Mouse (Mus musculus): Measurements from ENCODE around the gene Syndig1. TPM values are rescaled to one million over a fixed set of nuclear protein-coding genes. Genes with fewer than 3 reads are reported as not detected.

Syndig1 gene
- polyA plus RNA-seq, 1 experiment from 2014 or later, result 3.4 TPM

DNA sequence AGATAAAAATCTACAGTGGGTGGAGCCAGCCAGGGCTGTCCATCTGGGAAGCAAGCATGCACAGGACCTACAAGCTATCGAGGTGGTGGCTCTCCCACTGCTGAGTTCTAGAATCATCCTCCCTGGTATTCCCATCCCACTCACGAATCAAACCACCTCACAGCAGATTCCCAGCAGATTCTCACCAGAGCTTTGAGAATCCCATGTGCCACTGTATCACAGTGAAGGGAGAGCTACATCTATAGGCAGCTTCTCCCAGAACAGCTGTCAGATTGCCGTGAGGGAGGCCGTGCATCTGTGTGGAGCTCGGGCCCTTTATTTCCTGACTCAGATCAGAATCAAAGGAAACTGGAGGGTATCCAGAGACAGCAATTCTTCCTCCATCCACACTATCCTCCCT is 101.0 kb downstream of the Syndig1 start:
- Histone ChIP-seq H3K27ac (ENCODE audit: low read depth, low read length) (no peak overlapping the region), H3K4me1 (ENCODE audit: control insufficient read depth, insufficient read depth, low read length) (no peaks in the 10 kb centered on the region), H3K9me3 (replicated peaks; ENCODE audit: control insufficient read depth, low read length) (no peaks in the 10 kb centered on the region), H3K36me3 (ENCODE audit: control insufficient read depth, insufficient read depth, low read length) (no peaks in the 10 kb centered on the region), H3K4me3 (ENCODE audit: low read depth, low read length) (no peak overlapping the region), H3K9ac (ENCODE audit: low read depth, low read length) (no peak overlapping the region), H3K27me3 (ENCODE audit: control insufficient read depth, insufficient read depth, low read length) (no peaks in the 10 kb centered on the region), H3K4me2 (no peak overlapping the region)
- ATAC-seq (replicated peaks; ENCODE audit: insufficient number of reproducible peaks, low FRiP score, low TSS enrichment), result no peak
- 66% methylated on average over 5 of the region's 5 CpGs for WGBS (ENCODE audit: insufficient replicate concordance)

GRCm38 (mm10) chr2:149931111-149931510 is 102.1 kb downstream of the Syndig1 start:
- Histone ChIP-seq H3K9ac (ENCODE audit: low read depth, low read length) (no peak overlapping the region), H3K9me3 (replicated peaks; ENCODE audit: control insufficient read depth, low read length) (no peaks in the 10 kb centered on the region), H3K27me3 (ENCODE audit: control insufficient read depth, insufficient read depth, low read length) (no peaks in the 10 kb centered on the region), H3K4me3 (ENCODE audit: low read depth, low read length) (no peak overlapping the region), H3K36me3 (ENCODE audit: control insufficient read depth, insufficient read depth, low read length) (no peaks in the 10 kb centered on the region), H3K27ac (ENCODE audit: low read depth, low read length) (no peak overlapping the region), H3K4me1 (ENCODE audit: control insufficient read depth, insufficient read depth, low read length) (no peaks in the 10 kb centered on the region), H3K4me2 (no peak overlapping the region)
- WGBS (ENCODE audit: insufficient replicate concordance), result 88% methylated on average over 2 of the region's 2 CpGs
- no peak for ATAC-seq (replicated peaks; ENCODE audit: insufficient number of reproducible peaks, low FRiP score, low TSS enrichment)

DNA sequence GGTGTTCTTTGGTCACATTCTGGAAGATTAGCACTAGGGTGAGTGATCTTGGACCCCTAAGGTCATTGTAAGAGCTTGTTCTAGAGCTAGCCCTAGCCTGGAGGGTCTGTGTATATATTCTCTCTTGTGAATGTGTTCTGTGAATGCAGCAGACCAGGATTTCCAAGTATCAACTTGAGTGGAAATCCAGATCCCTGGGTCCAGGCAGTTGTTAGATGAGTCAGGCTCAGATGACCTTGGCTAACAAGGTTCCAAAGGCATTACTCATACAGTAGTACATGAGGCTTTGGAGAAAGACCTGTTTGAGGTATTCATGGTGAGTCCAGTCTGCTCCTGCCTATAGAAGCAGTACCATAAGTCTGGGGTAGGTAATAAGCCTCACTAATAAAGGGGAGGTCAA is 103.1 kb downstream of the Syndig1 start:
- Histone ChIP-seq H3K4me3 (ENCODE audit: low read depth, low read length) (no peak overlapping the region), H3K27me3 (ENCODE audit: control insufficient read depth, insufficient read depth, low read length) (no peaks in the 10 kb centered on the region), H3K4me2 (no peak overlapping the region), H3K36me3 (ENCODE audit: control insufficient read depth, insufficient read depth, low read length) (no peaks in the 10 kb centered on the region), H3K27ac (ENCODE audit: low read depth, low read length) (no peak overlapping the region), H3K9ac (ENCODE audit: low read depth, low read length) (no peak overlapping the region), H3K9me3 (replicated peaks; ENCODE audit: control insufficient read depth, low read length) (no peaks in the 10 kb centered on the region), H3K4me1 (ENCODE audit: control insufficient read depth, insufficient read depth, low read length) (no peaks in the 10 kb centered on the region)
- ATAC-seq (replicated peaks; ENCODE audit: insufficient number of reproducible peaks, low FRiP score, low TSS enrichment), result no peak

DNA sequence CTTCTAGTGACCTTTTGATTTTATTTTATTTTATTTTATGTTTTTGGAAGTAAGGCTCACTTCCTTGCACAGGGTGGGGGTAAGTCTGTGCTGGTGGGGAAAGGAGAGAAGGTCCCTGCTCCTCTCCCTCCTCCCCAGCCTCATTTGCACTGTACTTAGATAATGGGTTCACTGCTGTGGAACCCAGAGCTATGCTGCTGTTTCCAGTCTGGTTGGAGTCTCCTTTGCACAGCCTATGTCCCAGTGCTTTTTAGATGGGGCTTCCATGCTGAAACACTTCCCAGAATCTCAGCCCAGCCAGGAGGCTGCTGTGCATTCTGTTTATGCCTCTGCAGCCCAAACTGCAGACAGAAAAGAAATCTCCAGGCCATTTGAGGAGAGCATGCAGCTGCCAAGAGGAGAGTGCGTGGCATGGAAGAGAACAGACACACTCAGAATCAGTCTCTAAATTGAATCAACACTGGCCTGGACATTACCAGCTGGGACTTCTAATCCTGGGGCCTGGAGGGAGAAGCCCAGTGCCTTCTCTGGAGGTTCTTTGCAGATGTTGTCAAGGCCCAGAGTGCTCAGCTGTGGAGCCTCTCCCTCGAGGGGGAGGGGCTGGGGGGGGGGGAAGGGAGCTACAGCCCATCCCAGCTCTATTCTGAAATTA is 104.4 kb downstream of the Syndig1 start:
- H3K4me2 ChIP-seq, result no peak overlapping the region
- ATAC-seq (replicated peaks; ENCODE audit: insufficient number of reproducible peaks, low FRiP score, low TSS enrichment), result no peak

DNA sequence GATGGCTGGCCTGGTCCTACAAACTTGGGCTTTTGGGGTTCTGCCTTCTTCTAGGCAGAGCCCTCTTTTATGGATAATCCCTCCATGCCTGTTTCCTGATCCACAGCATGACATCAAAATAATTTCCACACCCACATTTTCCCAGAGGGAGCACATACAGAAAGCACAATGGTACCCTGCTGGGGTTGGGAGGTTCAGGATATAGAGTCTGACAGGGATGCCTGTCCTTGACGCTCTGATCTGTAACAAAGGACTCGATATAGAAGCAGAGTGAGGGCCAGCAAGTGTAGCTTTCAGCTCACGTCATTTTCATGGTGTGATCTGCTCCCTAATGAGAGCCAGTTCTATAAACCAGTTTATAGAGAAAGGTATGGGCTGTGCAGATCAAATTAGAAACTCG is 105.1 kb downstream of the Syndig1 start:
- Histone ChIP-seq H3K27me3 (ENCODE audit: control insufficient read depth, insufficient read depth, low read length) (no peaks in the 10 kb centered on the region), H3K36me3 (ENCODE audit: control insufficient read depth, insufficient read depth, low read length) (no peaks in the 10 kb centered on the region), H3K27ac (ENCODE audit: low read depth, low read length) (no peak overlapping the region), H3K4me2 (no peak overlapping the region), H3K9ac (ENCODE audit: low read depth, low read length) (no peak overlapping the region), H3K4me1 (ENCODE audit: control insufficient read depth, insufficient read depth, low read length) (no peaks in the 10 kb centered on the region), H3K9me3 (replicated peaks; ENCODE audit: control insufficient read depth, low read length) (no peaks in the 10 kb centered on the region), H3K4me3 (ENCODE audit: low read depth, low read length) (no peak overlapping the region)
- ATAC-seq (replicated peaks; ENCODE audit: insufficient number of reproducible peaks, low FRiP score, low TSS enrichment), result no peak
- 60% methylated on average over 4 of the region's 4 CpGs for WGBS (ENCODE audit: insufficient replicate concordance)

More for the DNA sequence above, 104.4 kb downstream of the Syndig1 start:
- whole genome bisulfite sequencing (ENCODE audit: insufficient replicate concordance), result 52% methylated on average over 2 of the region's 2 CpGs
- Histone ChIP-seq H3K27ac (ENCODE audit: low read depth, low read length) (no peak overlapping the region), H3K4me3 (ENCODE audit: low read depth, low read length) (no peak overlapping the region), H3K36me3 (ENCODE audit: control insufficient read depth, insufficient read depth, low read length) (no peaks in the 10 kb centered on the region), H3K27me3 (ENCODE audit: control insufficient read depth, insufficient read depth, low read length) (no peaks in the 10 kb centered on the region), H3K9me3 (replicated peaks; ENCODE audit: control insufficient read depth, low read length) (no peaks in the 10 kb centered on the region), H3K9ac (ENCODE audit: low read depth, low read length) (no peak overlapping the region), H3K4me1 (ENCODE audit: control insufficient read depth, insufficient read depth, low read length) (no peaks in the 10 kb centered on the region)

DNA sequence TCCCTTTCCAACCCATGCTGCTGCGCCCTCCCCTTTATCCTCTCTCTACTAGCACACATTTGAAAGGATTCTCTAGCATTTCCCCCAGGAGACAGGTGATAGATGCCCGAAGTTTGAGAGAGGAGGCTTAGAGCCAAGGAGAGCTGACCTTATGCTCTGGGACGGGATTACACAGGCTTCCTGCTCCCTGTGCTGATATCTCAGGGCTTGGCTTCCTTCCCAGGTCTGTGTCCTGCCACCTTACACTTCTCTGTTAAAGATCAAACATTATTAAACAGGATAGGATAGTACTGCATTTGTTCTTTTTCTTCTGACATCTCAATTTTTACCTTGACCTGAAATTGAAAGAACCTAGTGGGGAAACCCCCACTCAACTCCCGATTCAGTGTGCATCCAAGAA is 109.8 kb downstream of the Syndig1 start:
- H3K4me2 ChIP-seq, result no peak overlapping the region
- no peaks in the 10 kb centered on the region for H3K27me3 ChIP-seq (ENCODE audit: control insufficient read depth, insufficient read depth, low read length)
- no peaks in the 10 kb centered on the region for H3K4me1 ChIP-seq (ENCODE audit: control insufficient read depth, insufficient read depth, low read length)
- H3K27ac ChIP-seq (ENCODE audit: low read depth, low read length), result no peak overlapping the region
- H3K4me3 ChIP-seq (ENCODE audit: low read depth, low read length), result no peak overlapping the region
- no peaks in the 10 kb centered on the region for H3K9me3 ChIP-seq (replicated peaks; ENCODE audit: control insufficient read depth, low read length)
- H3K9ac ChIP-seq (ENCODE audit: low read depth, low read length), result no peak overlapping the region
- ATAC-seq (replicated peaks; ENCODE audit: insufficient number of reproducible peaks, low FRiP score, low TSS enrichment), result no peak
- WGBS (ENCODE audit: insufficient replicate concordance), result 56% methylated on average over 4 of the region's 4 CpGs
- no peaks in the 10 kb centered on the region for H3K36me3 ChIP-seq (ENCODE audit: control insufficient read depth, insufficient read depth, low read length)

DNA sequence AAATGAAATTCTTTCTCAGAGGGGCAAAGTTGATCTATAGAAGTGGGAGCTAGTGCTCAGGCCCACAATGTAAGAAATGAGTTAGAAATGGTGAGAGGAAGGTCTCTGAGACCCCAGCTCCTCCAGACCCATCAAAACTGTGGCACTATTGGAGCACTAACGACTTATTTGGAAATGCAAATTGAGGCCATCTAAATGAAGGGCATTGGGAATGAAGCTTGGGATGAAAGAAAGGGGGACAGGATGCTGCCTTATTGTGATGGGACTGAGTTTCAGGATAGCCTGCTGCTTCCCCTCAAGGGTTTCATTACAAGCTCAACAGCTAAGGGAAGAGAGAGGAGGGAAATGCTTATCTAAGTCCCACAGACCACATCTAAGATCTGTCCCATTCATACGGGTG is 110.6 kb downstream of the Syndig1 start:
- no peaks in the 10 kb centered on the region for H3K4me1 ChIP-seq (ENCODE audit: control insufficient read depth, insufficient read depth, low read length)
- no peak overlapping the region for H3K4me3 ChIP-seq (ENCODE audit: low read depth, low read length)
- no peaks in the 10 kb centered on the region for H3K36me3 ChIP-seq (ENCODE audit: control insufficient read depth, insufficient read depth, low read length)
- H3K27me3 ChIP-seq (ENCODE audit: control insufficient read depth, insufficient read depth, low read length), result no peaks in the 10 kb centered on the region
- no peak overlapping the region for H3K9ac ChIP-seq (ENCODE audit: low read depth, low read length)
- no peak overlapping the region for H3K27ac ChIP-seq (ENCODE audit: low read depth, low read length)
- 44% methylated on average over 2 of the region's 2 CpGs for WGBS (ENCODE audit: insufficient replicate concordance)
- no peak for ATAC-seq (replicated peaks; ENCODE audit: insufficient number of reproducible peaks, low FRiP score, low TSS enrichment)
- H3K9me3 ChIP-seq (replicated peaks; ENCODE audit: control insufficient read depth, low read length), result no peaks in the 10 kb centered on the region
- no peak overlapping the region for H3K4me2 ChIP-seq

- no peak overlapping the region for H3K27ac ChIP-seq (ENCODE audit: low read depth, low read length)
- H3K4me3 ChIP-seq (ENCODE audit: low read depth, low read length), result no peak overlapping the region
- H3K9me3 ChIP-seq (replicated peaks; ENCODE audit: control insufficient read depth, low read length), result no peaks in the 10 kb centered on the region
- no peaks in the 10 kb centered on the region for H3K27me3 ChIP-seq (ENCODE audit: control insufficient read depth, insufficient read depth, low read length)
- no peak overlapping the region for H3K9ac ChIP-seq (ENCODE audit: low read depth, low read length)
- H3K36me3 ChIP-seq (ENCODE audit: control insufficient read depth, insufficient read depth, low read length), result no peaks in the 10 kb centered on the region
- WGBS (ENCODE audit: insufficient replicate concordance), result 78% methylated on average over 4 of the region's 4 CpGs
- no peaks in the 10 kb centered on the region for H3K4me1 ChIP-seq (ENCODE audit: control insufficient read depth, insufficient read depth, low read length)
- H3K4me2 ChIP-seq, result no peak overlapping the region
- ATAC-seq (replicated peaks; ENCODE audit: insufficient number of reproducible peaks, low FRiP score, low TSS enrichment), result no peak
Observed at GRCm38 (mm10) chr2:149950641-149951040, 121.6 kb downstream of the Syndig1 start.

DNA sequence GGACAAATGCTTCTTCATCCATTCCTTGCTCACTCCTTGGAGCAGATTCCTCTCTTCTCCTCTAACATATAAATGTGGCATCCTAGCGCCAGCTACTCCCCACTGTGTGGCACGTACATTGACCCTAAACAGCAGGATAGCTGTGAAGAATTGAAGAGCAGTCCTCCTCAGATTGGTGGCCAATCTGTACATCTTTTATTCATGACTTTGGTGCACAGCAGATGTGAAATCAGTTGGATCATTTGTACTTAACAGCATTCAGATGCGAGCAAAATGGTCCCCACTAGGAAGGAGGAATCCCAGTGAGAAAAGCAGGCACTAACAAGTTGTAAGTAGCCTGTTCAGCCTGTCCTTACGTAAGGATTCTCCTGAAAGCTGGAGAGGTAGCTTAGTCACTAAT is 142.0 kb downstream of the Syndig1 start:
- Histone ChIP-seq H3K4me3 (ENCODE audit: low read depth, low read length) (no peak overlapping the region), H3K9me3 (replicated peaks; ENCODE audit: control insufficient read depth, low read length) (no peaks in the 10 kb centered on the region), H3K9ac (ENCODE audit: low read depth, low read length) (no peak overlapping the region), H3K27ac (ENCODE audit: low read depth, low read length) (no peak overlapping the region), H3K36me3 (ENCODE audit: control insufficient read depth, insufficient read depth, low read length) (no peaks in the 10 kb centered on the region), H3K4me2 (no peak overlapping the region), H3K27me3 (ENCODE audit: control insufficient read depth, insufficient read depth, low read length) (no peaks in the 10 kb centered on the region), H3K4me1 (ENCODE audit: control insufficient read depth, insufficient read depth, low read length) (no peaks in the 10 kb centered on the region)
- ATAC-seq (replicated peaks; ENCODE audit: insufficient number of reproducible peaks, low FRiP score, low TSS enrichment), result no peak
- WGBS (ENCODE audit: insufficient replicate concordance), result 75% methylated on average over 4 of the region's 4 CpGs
